Mouse (Mus musculus) neural tube, embryonic 13.5 days (tissue): Measurements from ENCODE around the gene Gm42906. TPM values are rescaled to one million over a fixed set of nuclear protein-coding genes. Genes with fewer than 3 reads are reported as not detected.

Source experiments
- ATAC-seq: fragments of 200-750 bp; cut with Nextera tagmentation; 2 replicates; pipeline ENCODE4 v1.8.0; 2017; ENCODE audit warnings: low read depth, mild to moderate bottlenecking, moderate TSS enrichment, moderate library complexity
- H3K27ac ChIP-seq: fragments of 300-500 bp; sonication (generic); replicated peaks from 2 replicates; pipeline ENCODE4 v1.5.1; 2015; ENCODE audit warnings: moderate library complexity, mild to moderate bottlenecking, inconsistent platforms
- H3K27me3 ChIP-seq: fragments of 300-500 bp; sonication (generic); 2 replicates; pipeline ENCODE4 v1.6.1; 2015; ENCODE audit warnings: mild to moderate bottlenecking, inconsistent platforms
- H3K36me3 ChIP-seq: fragments of 300-500 bp; sonication (generic); 2 replicates; pipeline ENCODE4 v1.6.1; 2015; ENCODE audit warnings: mild to moderate bottlenecking, inconsistent platforms
- H3K4me1 ChIP-seq: fragments of 300-500 bp; sonication (generic); replicated peaks from 2 replicates; pipeline ENCODE4 v1.6.1; 2015; ENCODE audit warnings: inconsistent platforms
- H3K4me2 ChIP-seq: fragments of 300-500 bp; sonication (generic); 2 replicates; pipeline ENCODE4 v1.6.1; 2015; ENCODE audit warnings: inconsistent platforms, mild to moderate bottlenecking, moderate library complexity
- H3K4me3 ChIP-seq: fragments of 300-500 bp; sonication (generic); 2 replicates; pipeline ENCODE4 v1.5.1; 2015; ENCODE audit warnings: mild to moderate bottlenecking, inconsistent platforms
- H3K9ac ChIP-seq: fragments of 300-500 bp; sonication (generic); 2 replicates; pipeline ENCODE4 v1.6.1; 2015; ENCODE audit warnings: moderate library complexity, mild to moderate bottlenecking, inconsistent platforms
- H3K9me3 ChIP-seq: fragments of 300-500 bp; sonication (generic); 2 replicates; pipeline ENCODE4 v1.6.1; 2016; ENCODE audit warnings: inconsistent platforms
- WGBS: fragments of 180-500 bp; shearing (Covaris S2); methylation state at CpG from one replicate; pipeline ENCODE4 v1.1.7; 2015; 5-methylcytosine and 5-hydroxymethylcytosine counted together
- polyA plus RNA-seq: library from polyadenylated mRNA; unstranded; fragments of >200 nt; fragmentation: Nextera tagmentation; extraction: Ambion mirVana; gene quantifications from 2 replicates; pipeline ENCODE4 v1.2.1, GENCODE M21; 2015

Gm42906 gene
- polyA plus RNA-seq, 1 experiment from 2014 or later = not detected

- Histone ChIP-seq H3K4me3 (no peak overlapping the region), H3K27me3 (no peaks in the 10 kb centered on the region), H3K9me3 (no peaks in the 10 kb centered on the region), H3K9ac (no peak overlapping the region), H3K4me2 (no peak overlapping the region), H3K4me1 (peaks cover 21% of the 10 kb centered on the region), H3K36me3 (no peaks in the 10 kb centered on the region), H3K27ac (no peak overlapping the region)
- 83% methylated on average over 2 of the region's 2 CpGs for WGBS
- no peak for ATAC-seq
Measured at GRCm38 (mm10) chr5:151129762-151130161, 298.2 kb downstream of the Gm42906 start.

GRCm38 (mm10) chr5:151127298-151127717 lies 300.7 kb downstream of the Gm42906 start:
- peaks cover 21% of the 10 kb centered on the region for H3K4me1 ChIP-seq
- H3K4me3 ChIP-seq = peak overlapping the region; percentile 2; the same call in 1 of the 2 replicates
- H3K27ac ChIP-seq = peak overlapping the region; percentile 68
- no peaks in the 10 kb centered on the region for H3K9me3 ChIP-seq
- 58% methylated on average over 6 of the region's 6 CpGs for WGBS
- H3K27me3 ChIP-seq = no peaks in the 10 kb centered on the region
- no peak for ATAC-seq
- peak overlapping the region; percentile 39; the same call in 1 of the 2 replicates for H3K4me2 ChIP-seq
- no peaks in the 10 kb centered on the region for H3K36me3 ChIP-seq
- no peak overlapping the region for H3K9ac ChIP-seq

GRCm38 (mm10) chr5:151126608-151127005 lies 301.4 kb downstream of the Gm42906 start:
- H3K27ac ChIP-seq = peak overlapping the region; percentile 68; the same call in 1 of the 2 replicates
- H3K36me3 ChIP-seq = no peaks in the 10 kb centered on the region
- ATAC-seq = no peak
- H3K4me2 ChIP-seq = peak overlapping the region; percentile 39
- H3K9me3 ChIP-seq = no peaks in the 10 kb centered on the region
- no peaks in the 10 kb centered on the region for H3K27me3 ChIP-seq
- H3K9ac ChIP-seq = peak overlapping the region; percentile 38; the same call in 1 of the 2 replicates
- H3K4me1 ChIP-seq = peaks cover 21% of the 10 kb centered on the region
- WGBS = 59% methylated on average over 10 of the region's 10 CpGs
- 0 out of 2 replicates have a peak overlapping the region, but pooled peaks have one; percentile 11 for H3K4me3 ChIP-seq

GRCm38 (mm10) chr5:151125985-151126607 lies 301.9 kb downstream of the Gm42906 start:
- peak; percentile 59 for ATAC-seq
- Histone ChIP-seq H3K27ac (peak overlapping the region; percentile 35), H3K4me1 (peaks cover 21% of the 10 kb centered on the region), H3K36me3 (no peaks in the 10 kb centered on the region), H3K9ac (no peak overlapping the region), H3K4me3 (peak overlapping the region; percentile 11), H3K27me3 (no peaks in the 10 kb centered on the region), H3K9me3 (no peaks in the 10 kb centered on the region), H3K4me2 (peak overlapping the region; percentile 39)
- WGBS = 42% methylated on average over 6 of the region's 6 CpGs

- H3K27me3 ChIP-seq = no peaks in the 10 kb centered on the region
- H3K4me3 ChIP-seq = no peak overlapping the region
- no peaks in the 10 kb centered on the region for H3K9me3 ChIP-seq
- ATAC-seq = no peak
- H3K9ac ChIP-seq = no peak overlapping the region
- no peaks in the 10 kb centered on the region for H3K36me3 ChIP-seq
- H3K4me1 ChIP-seq = no peaks in the 10 kb centered on the region
- WGBS = 80% methylated on average over 2 of the region's 2 CpGs
- no peak overlapping the region for H3K4me2 ChIP-seq
- H3K27ac ChIP-seq = no peak overlapping the region
Measured at GRCm38 (mm10) chr5:151117846-151118245, 310.1 kb downstream of the Gm42906 start.

- Histone ChIP-seq H3K36me3 (no peaks in the 10 kb centered on the region), H3K4me1 (no peaks in the 10 kb centered on the region), H3K27me3 (no peaks in the 10 kb centered on the region), H3K4me2 (no peak overlapping the region), H3K9me3 (no peaks in the 10 kb centered on the region), H3K27ac (no peak overlapping the region), H3K4me3 (no peak overlapping the region), H3K9ac (no peak overlapping the region)
- WGBS = 91% methylated on average over 5 of the region's 5 CpGs
- ATAC-seq = no peak
Measured at GRCm38 (mm10) chr5:151116192-151116887, 311.6 kb downstream of the Gm42906 start.

- no peak overlapping the region for H3K4me2 ChIP-seq
- no peaks in the 10 kb centered on the region for H3K27me3 ChIP-seq
- WGBS = 79% methylated on average over 9 of the region's 9 CpGs
- H3K27ac ChIP-seq = no peak overlapping the region
- no peak overlapping the region for H3K9ac ChIP-seq
- no peaks in the 10 kb centered on the region for H3K36me3 ChIP-seq
- H3K4me3 ChIP-seq = no peak overlapping the region
- peaks cover 29% of the 10 kb centered on the region for H3K4me1 ChIP-seq
- ATAC-seq = no peak
- H3K9me3 ChIP-seq = no peaks in the 10 kb centered on the region
Measured at GRCm38 (mm10) chr5:151112743-151113142, 315.2 kb downstream of the Gm42906 start.

GRCm38 (mm10) chr5:151111080-151111871 lies 316.7 kb downstream of the Gm42906 start:
- no peak overlapping the region for H3K4me3 ChIP-seq
- H3K9me3 ChIP-seq = no peaks in the 10 kb centered on the region
- no peak overlapping the region for H3K9ac ChIP-seq
- no peaks in the 10 kb centered on the region for H3K27me3 ChIP-seq
- H3K4me1 ChIP-seq = peaks cover 32% of the 10 kb centered on the region
- no peak overlapping the region for H3K27ac ChIP-seq
- no peaks in the 10 kb centered on the region for H3K36me3 ChIP-seq
- WGBS = 92% methylated on average over 7 of the region's 7 CpGs
- ATAC-seq = no peak
- no peak overlapping the region for H3K4me2 ChIP-seq

- Histone ChIP-seq H3K4me1 (peaks cover 32% of the 10 kb centered on the region), H3K27me3 (no peaks in the 10 kb centered on the region), H3K4me2 (no peak overlapping the region), H3K27ac (no peak overlapping the region), H3K9ac (no peak overlapping the region), H3K9me3 (no peaks in the 10 kb centered on the region), H3K4me3 (no peak overlapping the region), H3K36me3 (no peaks in the 10 kb centered on the region)
- 54% methylated on average over 6 of the region's 6 CpGs for WGBS
- ATAC-seq = no peak
Measured at GRCm38 (mm10) chr5:151110461-151110908, 317.5 kb downstream of the Gm42906 start.

- H3K36me3 ChIP-seq = no peaks in the 10 kb centered on the region
- no peak overlapping the region for H3K9ac ChIP-seq
- no peaks in the 10 kb centered on the region for H3K9me3 ChIP-seq
- no peak for ATAC-seq
- WGBS = 73% methylated on average over 2 of the region's 2 CpGs
- no peaks in the 10 kb centered on the region for H3K27me3 ChIP-seq
- no peak overlapping the region for H3K4me2 ChIP-seq
- peaks cover 33% of the 10 kb centered on the region for H3K4me1 ChIP-seq
- no peak overlapping the region for H3K4me3 ChIP-seq
- H3K27ac ChIP-seq = no peak overlapping the region
Measured at GRCm38 (mm10) chr5:151109822-151110221, 318.1 kb downstream of the Gm42906 start.

GRCm38 (mm10) chr5:151108955-151109354 lies 319.0 kb downstream of the Gm42906 start:
- Histone ChIP-seq H3K27me3 (no peaks in the 10 kb centered on the region), H3K9ac (no peak overlapping the region), H3K4me3 (no peak overlapping the region), H3K4me2 (peak overlapping the region; percentile 30; the same call in 1 of the 2 replicates), H3K4me1 (peaks cover 39% of the 10 kb centered on the region), H3K27ac (peak overlapping the region; percentile 67; the same call in 1 of the 2 replicates), H3K9me3 (no peaks in the 10 kb centered on the region), H3K36me3 (no peaks in the 10 kb centered on the region)
- 79% methylated on average over 7 of the region's 7 CpGs for WGBS
- ATAC-seq = no peak
